Mouse (Mus musculus): ENCODE data around the gene Dxo. TPM values are rescaled to one million over a fixed set of nuclear protein-coding genes. Genes with fewer than 3 reads are reported as not detected.
A peak's percentile ranks its signal among the peaks of the same experiment; 100 is the strongest.
"Not testable (repeated sequence)": the region's sequence is repeated elsewhere in the genome, so short reads cannot be mapped to it uniquely, and the experiment has no call there.

Gene Dxo
- 70.8 and 81.7 TPM in 2 replicates for polyA plus RNA-seq (2016; fragmentation: Nextera tagmentation; extraction: Ambion mirVana)

- peak; percentile 86 for ATAC-seq (ENCODE audit: insufficient number of reproducible peaks, insufficient read depth, low FRiP score, low TSS enrichment, low read depth)
Observed at GRCm38 (mm10) chr17:34836856-34837221, at the start of gene Dxo, which contains the start of gene Stk19. Gene Dxo (plus strand): TSS chr17:34837019. Gene Stk19 (minus strand): TSS chr17:34836945.

GRCm38 (mm10) chr17:34795016-34795415 is 41.8 kb upstream of the Dxo start:
- no peak overlapping the region for H3K4me3 ChIP-seq (replicated peaks)
- 85% methylated on average over 10 of the region's 10 CpGs for WGBS
- no peak for ATAC-seq (ENCODE audit: insufficient number of reproducible peaks, insufficient read depth, low FRiP score, low TSS enrichment, low read depth)
- H3K36me3 ChIP-seq = no peaks in the 10 kb centered on the region
- H3K27ac ChIP-seq = no peak overlapping the region
- no peaks in the 10 kb centered on the region for H3K4me1 ChIP-seq (replicated peaks)
- no peak overlapping the region for H3K9ac ChIP-seq (replicated peaks)
- no peak overlapping the region for H3K4me2 ChIP-seq
- H3K9me3 ChIP-seq = peaks cover 8% of the 10 kb centered on the region; the same call in 1 of the 2 replicates
- no peaks in the 10 kb centered on the region for H3K27me3 ChIP-seq

More at GRCm38 (mm10) chr17:34836856-34837221, at the start of gene Dxo, which contains the start of gene Stk19:
- Histone ChIP-seq H3K4me3 (replicated peaks) (peak within 1 kb of the TSS; percentile 79), H3K4me1 (replicated peaks) (peaks cover 28% of the 10 kb centered on the region), H3K9me3 (no peaks in the 10 kb centered on the region), H3K4me2 (peak within 1 kb of the TSS; percentile 99), H3K27me3 (no peaks in the 10 kb centered on the region), H3K36me3 (peaks cover 61% of the 10 kb centered on the region), H3K27ac (peak within 1 kb of the TSS; percentile 64; the same call in 1 of the 2 replicates), H3K9ac (replicated peaks) (peak within 1 kb of the TSS; percentile 79)
- whole genome bisulfite sequencing = under 1% methylated on average over 40 of the region's 40 CpGs

GRCm38 (mm10) chr17:34795633-34796032 is 41.2 kb upstream of the Dxo start:
- ATAC-seq (ENCODE audit: insufficient number of reproducible peaks, insufficient read depth, low FRiP score, low TSS enrichment, low read depth) = no peak
- 66% methylated on average over 9 of the region's 9 CpGs for WGBS
- Histone ChIP-seq H3K4me3 (replicated peaks) (no peak overlapping the region), H3K9me3 (peaks cover 8% of the 10 kb centered on the region; the same call in 1 of the 2 replicates), H3K4me1 (replicated peaks) (no peaks in the 10 kb centered on the region), H3K36me3 (no peaks in the 10 kb centered on the region), H3K9ac (replicated peaks) (no peak overlapping the region), H3K27me3 (no peaks in the 10 kb centered on the region), H3K4me2 (no peak overlapping the region), H3K27ac (no peak overlapping the region)

- H3K4me2 ChIP-seq = no peak overlapping the region
- H3K27ac ChIP-seq = no peak overlapping the region
- no peaks in the 10 kb centered on the region for H3K27me3 ChIP-seq
- no peak overlapping the region for H3K4me3 ChIP-seq (replicated peaks)
- 85% methylated on average over 8 of the region's 8 CpGs for WGBS
- ATAC-seq (ENCODE audit: insufficient number of reproducible peaks, insufficient read depth, low FRiP score, low TSS enrichment, low read depth) = no peak
- peaks cover 8% of the 10 kb centered on the region; the same call in 1 of the 2 replicates for H3K9me3 ChIP-seq
- H3K4me1 ChIP-seq (replicated peaks) = no peaks in the 10 kb centered on the region
- no peak overlapping the region for H3K9ac ChIP-seq (replicated peaks)
- H3K36me3 ChIP-seq = no peaks in the 10 kb centered on the region
Observed at GRCm38 (mm10) chr17:34796311-34797140, 40.3 kb upstream of the Dxo start.

GRCm38 (mm10) chr17:34797211-34797995 is 39.4 kb upstream of the Dxo start:
- H3K36me3 ChIP-seq; H3K9me3 ChIP-seq; H3K4me1 ChIP-seq (replicated peaks); H3K9ac ChIP-seq (replicated peaks); H3K27ac ChIP-seq; H3K4me3 ChIP-seq (replicated peaks); ATAC-seq (ENCODE audit: insufficient number of reproducible peaks, insufficient read depth, low FRiP score, low TSS enrichment, low read depth); H3K4me2 ChIP-seq; H3K27me3 ChIP-seq: not testable (repeated sequence)
- 87% methylated on average over 10 of the region's 10 CpGs for WGBS

GRCm38 (mm10) chr17:34798071-34798470 is 38.7 kb upstream of the Dxo start:
- H3K4me1 ChIP-seq (replicated peaks); H3K4me3 ChIP-seq (replicated peaks); H3K9me3 ChIP-seq; H3K36me3 ChIP-seq; H3K27ac ChIP-seq; ATAC-seq (ENCODE audit: insufficient number of reproducible peaks, insufficient read depth, low FRiP score, low TSS enrichment, low read depth); H3K9ac ChIP-seq (replicated peaks); H3K27me3 ChIP-seq; H3K4me2 ChIP-seq: not testable (repeated sequence)
- WGBS = 75% methylated on average over 7 of the region's 7 CpGs

GRCm38 (mm10) chr17:34798866-34799530 is 37.8 kb upstream of the Dxo start:
- no peaks in the 10 kb centered on the region for H3K9me3 ChIP-seq
- H3K4me1 ChIP-seq (replicated peaks) = no peaks in the 10 kb centered on the region
- H3K36me3 ChIP-seq = no peaks in the 10 kb centered on the region
- no peak overlapping the region for H3K9ac ChIP-seq (replicated peaks)
- no peak overlapping the region for H3K27ac ChIP-seq
- no peaks in the 10 kb centered on the region for H3K27me3 ChIP-seq
- no peak overlapping the region for H3K4me2 ChIP-seq
- ATAC-seq (ENCODE audit: insufficient number of reproducible peaks, insufficient read depth, low FRiP score, low TSS enrichment, low read depth) = no peak
- H3K4me3 ChIP-seq (replicated peaks) = no peak overlapping the region
- WGBS = 91% methylated on average over 14 of the region's 17 CpGs

GRCm38 (mm10) chr17:34799531-34799925 is 37.3 kb upstream of the Dxo start:
- no peak for ATAC-seq (ENCODE audit: insufficient number of reproducible peaks, insufficient read depth, low FRiP score, low TSS enrichment, low read depth)
- no peaks in the 10 kb centered on the region for H3K36me3 ChIP-seq
- H3K27ac ChIP-seq = no peak overlapping the region
- H3K4me2 ChIP-seq = no peak overlapping the region
- no peaks in the 10 kb centered on the region for H3K4me1 ChIP-seq (replicated peaks)
- WGBS = 93% methylated on average over 4 of the region's 4 CpGs
- no peaks in the 10 kb centered on the region for H3K9me3 ChIP-seq
- H3K9ac ChIP-seq (replicated peaks) = no peak overlapping the region
- no peak overlapping the region for H3K4me3 ChIP-seq (replicated peaks)
- H3K27me3 ChIP-seq = no peaks in the 10 kb centered on the region

GRCm38 (mm10) chr17:34800781-34801305 is 36.0 kb upstream of the Dxo start:
- WGBS = 93% methylated on average over 16 of the region's 16 CpGs
- not testable (repeated sequence) for H3K4me1 ChIP-seq (replicated peaks); H3K9me3 ChIP-seq; H3K4me2 ChIP-seq; H3K36me3 ChIP-seq; H3K27ac ChIP-seq; H3K9ac ChIP-seq (replicated peaks); H3K4me3 ChIP-seq (replicated peaks); ATAC-seq (ENCODE audit: insufficient number of reproducible peaks, insufficient read depth, low FRiP score, low TSS enrichment, low read depth); H3K27me3 ChIP-seq

GRCm38 (mm10) chr17:34802756-34803155 is 34.1 kb upstream of the Dxo start:
- not testable (repeated sequence) for H3K4me1 ChIP-seq (replicated peaks); H3K27me3 ChIP-seq; H3K4me2 ChIP-seq; H3K9ac ChIP-seq (replicated peaks); H3K36me3 ChIP-seq; H3K9me3 ChIP-seq; H3K27ac ChIP-seq; H3K4me3 ChIP-seq (replicated peaks); ATAC-seq (ENCODE audit: insufficient number of reproducible peaks, insufficient read depth, low FRiP score, low TSS enrichment, low read depth)
- 85% methylated on average over 9 of the region's 9 CpGs for WGBS

GRCm38 (mm10) chr17:34803367-34803766 is 33.5 kb upstream of the Dxo start:
- not testable (repeated sequence) for H3K4me1 ChIP-seq (replicated peaks); H3K4me3 ChIP-seq (replicated peaks); H3K27ac ChIP-seq; H3K27me3 ChIP-seq; H3K36me3 ChIP-seq; H3K4me2 ChIP-seq; ATAC-seq (ENCODE audit: insufficient number of reproducible peaks, insufficient read depth, low FRiP score, low TSS enrichment, low read depth); H3K9me3 ChIP-seq; H3K9ac ChIP-seq (replicated peaks)
- 93% methylated on average over 6 of the region's 6 CpGs for WGBS
